31 mouse cellular contexts compared by ENCODE assay signal in genomic region chr7:122384891-122385290, GRCm38 (mm10).
"Had no signal": no experiment of that assay in that cellular context is flagged by ENCODE, and none has a peak within 500 bp of the region (broad histone marks: within the 10 kb centered on the region; RNA-seq: fewer than 3 reads in every experiment).

No protein-coding gene starts in this region.

- H3K9ac ChIP-seq: limb, embryonic 12.5 days; limb, embryonic 13.5 days; limb, embryonic 15.5 days; liver, embryonic 12.5 days; liver, embryonic 13.5 days; liver, embryonic 14.5 days; liver, embryonic 15.5 days; liver, postnatal 0 days; lung, embryonic 14.5 days; lung, embryonic 15.5 days; midbrain, embryonic 12.5 days; midbrain, embryonic 13.5 days; midbrain, embryonic 15.5 days; neural tube, embryonic 12.5 days had no signal

- DNase-seq: left cerebral cortex, postnatal 4 days; liver; liver, embryonic 13.5 days; liver, postnatal 0 days; lung, adult 18-20 months; lung, adult 2 months; lung, embryonic 14.5 days; lung, postnatal 10 days; lung, postnatal 14 days; lung, postnatal 36 days; lung, postnatal 4 days; midbrain, embryonic 14.5 days had no signal

- H3K4me1 ChIP-seq: limb, embryonic 13.5 days; limb, embryonic 15.5 days; liver, embryonic 13.5 days; liver, embryonic 15.5 days had no signal

- H3K27ac ChIP-seq: left cerebral cortex, adult 2 months; limb, embryonic 10.5 days; limb, embryonic 12.5 days; limb, embryonic 13.5 days; limb, embryonic 15.5 days; liver, embryonic 12.5 days; liver, embryonic 13.5 days; liver, embryonic 14.5 days; liver, embryonic 15.5 days; lung, embryonic 15.5 days; macrophage; midbrain, embryonic 10.5 days; midbrain, embryonic 12.5 days; midbrain, embryonic 13.5 days; midbrain, embryonic 15.5 days; neural tube, embryonic 12.5 days had no signal

- H3K36me3 ChIP-seq: limb, embryonic 10.5 days; limb, embryonic 12.5 days; limb, embryonic 13.5 days; limb, embryonic 15.5 days; liver, embryonic 12.5 days; liver, embryonic 13.5 days; liver, embryonic 15.5 days; lung, embryonic 15.5 days; midbrain, embryonic 10.5 days; midbrain, embryonic 12.5 days; midbrain, embryonic 13.5 days; midbrain, embryonic 15.5 days; neural tube, embryonic 12.5 days had no signal

- H3K4me2 ChIP-seq: limb, embryonic 12.5 days; limb, embryonic 13.5 days; limb, embryonic 15.5 days; liver, embryonic 11.5 days; liver, embryonic 12.5 days; liver, embryonic 13.5 days; liver, embryonic 15.5 days; lung, embryonic 14.5 days; lung, embryonic 15.5 days; midbrain, embryonic 12.5 days; midbrain, embryonic 13.5 days; midbrain, embryonic 15.5 days; neural tube, embryonic 12.5 days had no signal

- H3K9me3 ChIP-seq: limb, embryonic 10.5 days; limb, embryonic 12.5 days; limb, embryonic 13.5 days; limb, embryonic 15.5 days; liver, embryonic 12.5 days; liver, embryonic 13.5 days; liver, embryonic 15.5 days; lung, embryonic 15.5 days; midbrain, embryonic 10.5 days; midbrain, embryonic 12.5 days; midbrain, embryonic 13.5 days; midbrain, embryonic 15.5 days; neural tube, embryonic 12.5 days had no signal

- H3K27me3 ChIP-seq: limb, embryonic 13.5 days; limb, embryonic 15.5 days; liver, embryonic 12.5 days; liver, embryonic 13.5 days; liver, embryonic 15.5 days; midbrain, embryonic 12.5 days; midbrain, embryonic 13.5 days; midbrain, embryonic 15.5 days; neural tube, embryonic 12.5 days had no signal

- H3K4me3 ChIP-seq: left cerebral cortex, adult 2 months; limb, embryonic 10.5 days; limb, embryonic 12.5 days; limb, embryonic 13.5 days; limb, embryonic 15.5 days; liver, embryonic 12.5 days; liver, embryonic 13.5 days; liver, embryonic 15.5 days; lung, embryonic 15.5 days; megakaryocyte, embryonic 14.5 days; midbrain, embryonic 10.5 days; midbrain, embryonic 12.5 days; midbrain, embryonic 13.5 days; midbrain, embryonic 15.5 days; myocyte; neural tube, embryonic 12.5 days had no signal

- ATAC-seq: liver, embryonic 12.5 days; liver, postnatal 0 days; lung, postnatal 0 days; midbrain, embryonic 13.5 days; midbrain, embryonic 15.5 days had no signal
